Comparison of ENCODE assay signal across 17 mouse cellular contexts in the genomic region with DNA sequence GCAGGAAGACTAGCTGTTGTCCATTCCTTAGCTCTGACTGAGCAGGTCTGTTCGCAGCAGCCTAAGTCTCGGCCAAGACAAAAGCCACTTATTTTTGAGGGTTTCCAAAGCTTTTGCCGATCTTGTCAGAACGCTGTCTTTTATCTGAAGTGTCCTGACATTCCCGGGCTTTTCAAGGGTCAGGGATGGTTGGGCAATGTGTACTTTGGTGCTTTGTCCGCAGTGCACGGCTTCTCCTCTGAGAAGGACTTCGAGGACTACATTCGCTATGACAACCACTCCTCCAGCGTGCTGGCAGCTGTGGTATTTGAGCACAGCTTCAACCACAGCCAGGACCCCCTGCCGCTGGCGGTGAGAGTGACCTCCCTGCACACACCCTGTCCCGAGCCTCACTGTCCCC. TPM values are rescaled to one million over a fixed set of nuclear protein-coding genes. Genes with fewer than 3 reads are reported as not detected.
A peak's percentile ranks its signal among the peaks of the same experiment; 100 is the strongest.
DNase-seq lines count a peak whose midpoint lies in the region; ATAC-seq lines count a peak whose summit lies in the region.
"Had no signal": no experiment of that assay in that cellular context is flagged by ENCODE, and none has a peak within 500 bp of the region (broad histone marks: within the 10 kb centered on the region; RNA-seq: fewer than 3 reads in every experiment).

No protein-coding gene starts in this region.

- WGBS in forebrain, embryonic 10.5 days = 63% methylated on average over 13 of the region's 13 CpGs
- 57% methylated on average over 13 of the region's 13 CpGs for WGBS in forebrain, embryonic 13.5 days
- WGBS in kidney, embryonic 15.5 days = 77% methylated on average over 13 of the region's 13 CpGs

- H3K4me2 ChIP-seq in forebrain, embryonic 13.5 days = no peak overlapping the region
- no peak overlapping the region for H3K4me2 ChIP-seq in kidney, embryonic 15.5 days
- H3K4me2 ChIP-seq: forebrain, embryonic 15.5 days; heart, embryonic 11.5 days had no signal

- no peak for DNase-seq in forebrain, embryonic 10.5 days (ENCODE audit: extremely low spot score, low spot score)
- peak; percentile 44 to 79 for DNase-seq in kidney, postnatal 25 days
- DNase-seq in kidney, postnatal 36 days = peak; percentile 56 to 70
- peak; percentile 83 for DNase-seq in lung, postnatal 25 days (ENCODE audit: low spot score)
- no peak for DNase-seq in B cell, adult 2 months
- DNase-seq: adrenal gland, postnatal 36 days; cerebellum, adult 2 months; heart, postnatal 36 days; right cerebral cortex, adult 18-20 months; thymus, postnatal 4 days had no signal

- no peaks in the 10 kb centered on the region for H3K9me3 ChIP-seq in forebrain, embryonic 10.5 days
- no peaks in the 10 kb centered on the region for H3K9me3 ChIP-seq in forebrain, embryonic 13.5 days (replicated peaks)
- H3K9me3 ChIP-seq in kidney, embryonic 15.5 days (replicated peaks) = no peaks in the 10 kb centered on the region
- H3K9me3 ChIP-seq: forebrain, embryonic 15.5 days had no signal

- peaks cover 9% of the 10 kb centered on the region; the same call in 1 of the 2 replicates for H3K4me1 ChIP-seq in forebrain, embryonic 10.5 days
- H3K4me1 ChIP-seq in forebrain, embryonic 13.5 days = no peaks in the 10 kb centered on the region
- H3K4me1 ChIP-seq in kidney, embryonic 15.5 days = 0 out of 2 replicates have a peak, but pooled peaks cover 4% of the 10 kb centered on the region
- H3K4me1 ChIP-seq: forebrain, embryonic 15.5 days had no signal

- H3K36me3 ChIP-seq in forebrain, embryonic 10.5 days (replicated peaks) = peaks cover 19% of the 10 kb centered on the region
- H3K36me3 ChIP-seq in forebrain, embryonic 13.5 days (ENCODE audit: poor library complexity, severe bottlenecking) = peaks cover 52% of the 10 kb centered on the region
- peaks cover 20% of the 10 kb centered on the region for H3K36me3 ChIP-seq in kidney, embryonic 15.5 days

- H3K9ac ChIP-seq in forebrain, embryonic 13.5 days = no peak overlapping the region
- H3K9ac ChIP-seq in kidney, embryonic 15.5 days = no peak overlapping the region
- H3K9ac ChIP-seq: forebrain, embryonic 15.5 days had no signal

- H3K4me3 ChIP-seq in forebrain, embryonic 10.5 days = no peak overlapping the region
- no peak overlapping the region for H3K4me3 ChIP-seq in forebrain, embryonic 13.5 days
- H3K4me3 ChIP-seq in kidney, embryonic 15.5 days (replicated peaks) = no peak overlapping the region
- H3K4me3 ChIP-seq: forebrain, embryonic 15.5 days had no signal

- no peaks in the 10 kb centered on the region for H3K27me3 ChIP-seq in forebrain, embryonic 10.5 days (ENCODE audit: poor library complexity, severe bottlenecking)
- no peaks in the 10 kb centered on the region for H3K27me3 ChIP-seq in forebrain, embryonic 13.5 days
- no peaks in the 10 kb centered on the region for H3K27me3 ChIP-seq in kidney, embryonic 15.5 days
- H3K27me3 ChIP-seq: forebrain, embryonic 15.5 days had no signal

- H3K27ac ChIP-seq in forebrain, embryonic 10.5 days = peak overlapping the region; percentile 15; the same call in 1 of the 2 replicates
- H3K27ac ChIP-seq in forebrain, embryonic 13.5 days = no peak overlapping the region
- no peak overlapping the region for H3K27ac ChIP-seq in kidney, embryonic 15.5 days
- H3K27ac ChIP-seq: forebrain, embryonic 15.5 days; hindbrain, postnatal 0 days; kidney, postnatal 0 days had no signal

- ATAC-seq in forebrain, embryonic 13.5 days = no peak
- ATAC-seq in kidney, embryonic 15.5 days (replicated peaks; ENCODE audit: low FRiP score) = no peak
- ATAC-seq in frontal cortex, adult (ENCODE audit: low TSS enrichment) = no peak
- ATAC-seq: forebrain, embryonic 15.5 days; hindbrain, postnatal 0 days had no signal

RNA-seq across cellular contexts. Expression of a gene that starts 14.1 kb away (rescaled TPM):
- 8.6 and 10.0 TPM in 2 replicates for polyA plus RNA-seq in forebrain, embryonic 10.5 days (2016; fragmentation: Nextera tagmentation; extraction: Ambion mirVana)
- polyA plus RNA-seq in forebrain, embryonic 13.5 days (2015; fragmentation: Nextera tagmentation; extraction: Ambion mirVana) = 14.7 and 16.4 TPM in 2 replicates
- 17.4 and 17.5 TPM in 2 replicates for polyA plus RNA-seq in kidney, embryonic 15.5 days (2015; fragmentation: Nextera tagmentation; extraction: Ambion mirVana)

RNA-seq across cellular contexts. Expression of a gene that starts 15.0 kb away (rescaled TPM):
- polyA plus RNA-seq in forebrain, embryonic 10.5 days (2016; fragmentation: Nextera tagmentation; extraction: Ambion mirVana) = not detected in 2 replicates
- 0.06 TPM in 1 of 2 replicates, not detected in the other for polyA plus RNA-seq in forebrain, embryonic 13.5 days (2015; fragmentation: Nextera tagmentation; extraction: Ambion mirVana)
- 0.18 and 0.27 TPM in 2 replicates for polyA plus RNA-seq in kidney, embryonic 15.5 days (2015; fragmentation: Nextera tagmentation; extraction: Ambion mirVana)
- polyA plus RNA-seq: forebrain, embryonic 15.5 days; kidney, postnatal 0 days had no signal

RNA-seq across cellular contexts. Expression of a gene that starts 48.5 kb away (rescaled TPM):
- 493 and 501 TPM in 2 replicates for polyA plus RNA-seq in forebrain, embryonic 10.5 days (2016; fragmentation: Nextera tagmentation; extraction: Ambion mirVana)
- polyA plus RNA-seq in forebrain, embryonic 13.5 days (2015; fragmentation: Nextera tagmentation; extraction: Ambion mirVana) = 367 and 402 TPM in 2 replicates
- 293 and 318 TPM in 2 replicates for polyA plus RNA-seq in kidney, embryonic 15.5 days (2015; fragmentation: Nextera tagmentation; extraction: Ambion mirVana)

Comparison
In these comparisons a context has a peak if more than half of its experiments do, and no peak if none do; other contexts are left out.
1. DNase-seq: peak in kidney, postnatal 25 days (2 of 2), kidney, postnatal 36 days (2 of 2) and lung, postnatal 25 days (single experiment); none in forebrain, embryonic 10.5 days (single experiment) and B cell, adult 2 months (0 of 2).